Mouse (Mus musculus) cerebral cortex, adult 2 months (tissue): ENCODE results near the gene Wdr53.

ENCODE experiments used
- WGBS: fragments of 180-500 bp; shearing (Covaris S2); methylation state at CpG from one replicate; pipeline ENCODE4 v1.1.7; 2018; 5-methylcytosine and 5-hydroxymethylcytosine counted together

Wdr53 gene

DNA sequence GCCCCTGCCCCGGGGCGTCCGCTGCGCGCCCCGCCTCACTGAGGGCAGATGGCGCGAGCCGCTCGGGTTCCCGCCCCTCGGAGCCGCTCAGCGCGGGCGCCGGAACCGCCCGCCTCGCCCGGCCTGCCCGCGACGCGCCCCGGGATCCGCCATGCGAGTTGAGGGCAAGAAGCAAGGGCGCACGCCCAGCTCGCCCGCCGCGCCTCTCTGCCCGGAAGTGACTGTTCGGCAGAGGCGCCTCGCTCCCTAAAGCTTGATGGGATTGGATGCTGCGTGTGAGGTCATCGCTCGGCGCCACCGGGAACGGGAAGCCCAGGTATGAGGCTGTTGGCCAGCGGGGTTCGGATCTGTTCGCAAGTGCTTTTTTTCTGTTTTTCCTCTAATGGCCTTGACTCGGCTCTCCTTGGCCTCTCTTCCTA lies at the start of gene Wdr53, which contains the start of gene Fbxo45:
Wdr53 (plus strand) TSS at position 276 of the 419 bp plus-strand sequence.
Fbxo45 (minus strand) TSS at position 207 of the 419 bp plus-strand sequence.
- WGBS = 1% methylated on average over 48 of the region's 48 CpGs

DNA sequence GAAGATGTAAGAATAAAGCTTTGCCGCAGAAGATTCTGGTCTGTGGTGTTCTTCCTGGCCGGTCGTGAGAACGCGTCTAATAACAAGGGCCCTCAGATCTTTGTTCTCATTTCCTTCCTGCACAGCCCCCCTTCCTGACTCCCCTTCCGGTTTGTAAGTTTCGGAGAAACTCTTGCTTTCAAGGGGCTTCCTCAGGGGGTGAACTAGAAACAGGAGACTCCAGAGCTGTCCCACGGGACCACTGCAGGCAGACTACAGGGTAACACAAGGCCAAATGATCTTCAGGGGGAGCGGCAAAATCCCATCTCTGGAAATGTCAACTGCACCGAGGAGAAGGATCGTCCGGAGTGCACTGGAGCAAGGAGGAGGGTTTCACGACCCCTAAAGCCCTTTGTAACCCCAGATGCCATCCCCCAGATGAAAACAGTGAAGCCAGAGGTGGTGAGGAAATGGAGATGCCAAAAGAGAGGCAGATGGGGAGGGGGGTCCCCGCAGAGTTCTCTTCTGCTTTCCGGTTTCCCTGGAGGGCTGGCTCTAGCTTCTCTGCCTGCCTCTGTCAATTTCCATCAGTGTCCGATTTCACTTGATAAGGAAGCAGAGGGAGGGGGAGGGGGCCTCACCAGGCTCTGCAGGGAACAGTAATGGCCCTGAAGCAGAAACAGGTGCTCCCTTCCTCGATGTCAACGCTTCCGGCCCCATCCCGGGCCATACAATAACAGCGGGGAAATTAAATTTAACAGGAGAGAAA lies 46.6 kb upstream of the Wdr53 start:
- 57% methylated on average over 21 of the region's 21 CpGs for WGBS

DNA sequence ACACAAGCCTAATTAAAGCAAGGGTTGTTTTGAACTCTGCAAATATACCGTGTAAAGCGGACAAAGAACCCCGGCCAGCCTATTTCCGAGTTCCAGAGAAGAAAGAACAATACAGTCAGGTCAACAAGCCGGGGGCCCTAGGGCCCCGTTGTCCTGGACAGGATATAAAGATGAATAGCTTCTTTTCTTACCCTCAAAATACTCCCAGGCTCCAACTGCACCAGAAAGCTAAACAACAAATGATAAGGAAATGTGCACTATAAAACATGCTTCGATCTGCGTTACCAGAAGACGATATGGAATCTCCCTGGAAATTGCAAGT lies 46.1 kb upstream of the Wdr53 start:
- WGBS = 43% methylated on average over 9 of the region's 9 CpGs

DNA sequence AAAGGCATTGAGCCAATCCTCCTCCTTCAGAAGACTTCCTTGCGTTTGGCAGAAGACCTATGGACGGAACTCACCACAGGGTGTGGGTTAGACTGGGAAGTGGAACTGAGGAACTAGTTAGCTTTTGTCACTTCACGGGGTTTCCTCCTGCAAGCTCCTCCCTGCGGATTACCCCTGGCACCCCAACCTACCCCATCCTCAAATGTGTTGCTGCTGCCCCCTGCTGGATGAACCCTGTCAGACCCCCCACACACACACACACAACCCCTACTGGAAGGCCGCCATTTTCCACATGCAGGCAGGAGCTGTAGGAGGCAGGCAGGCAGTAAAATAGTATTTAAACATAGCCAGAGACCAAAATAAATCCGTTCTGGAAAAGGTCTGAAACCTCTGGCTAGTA lies 44.3 kb upstream of the Wdr53 start:
- WGBS = 67% methylated on average over 6 of the region's 6 CpGs

DNA sequence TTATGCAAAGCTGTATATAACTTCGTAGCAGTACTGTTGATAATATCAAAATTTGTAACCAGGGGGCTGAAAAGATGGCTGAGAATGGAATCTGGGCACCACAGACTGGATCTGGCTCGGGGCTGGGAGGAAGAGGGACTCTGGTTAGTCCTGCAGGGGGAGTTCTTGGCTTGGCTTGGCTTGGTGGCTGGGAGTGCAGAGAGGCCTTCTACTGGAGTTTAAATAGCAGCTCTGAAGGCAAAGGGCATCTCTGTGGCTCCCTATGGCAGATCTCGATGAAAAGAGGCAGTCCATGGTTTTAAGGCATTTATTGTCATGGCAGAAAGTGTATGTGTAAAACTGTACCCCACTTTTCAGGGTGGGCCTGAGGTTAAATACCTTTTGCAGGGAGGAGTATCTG lies 42.1 kb upstream of the Wdr53 start:
- 71% methylated on average over 3 of the region's 3 CpGs for WGBS

DNA sequence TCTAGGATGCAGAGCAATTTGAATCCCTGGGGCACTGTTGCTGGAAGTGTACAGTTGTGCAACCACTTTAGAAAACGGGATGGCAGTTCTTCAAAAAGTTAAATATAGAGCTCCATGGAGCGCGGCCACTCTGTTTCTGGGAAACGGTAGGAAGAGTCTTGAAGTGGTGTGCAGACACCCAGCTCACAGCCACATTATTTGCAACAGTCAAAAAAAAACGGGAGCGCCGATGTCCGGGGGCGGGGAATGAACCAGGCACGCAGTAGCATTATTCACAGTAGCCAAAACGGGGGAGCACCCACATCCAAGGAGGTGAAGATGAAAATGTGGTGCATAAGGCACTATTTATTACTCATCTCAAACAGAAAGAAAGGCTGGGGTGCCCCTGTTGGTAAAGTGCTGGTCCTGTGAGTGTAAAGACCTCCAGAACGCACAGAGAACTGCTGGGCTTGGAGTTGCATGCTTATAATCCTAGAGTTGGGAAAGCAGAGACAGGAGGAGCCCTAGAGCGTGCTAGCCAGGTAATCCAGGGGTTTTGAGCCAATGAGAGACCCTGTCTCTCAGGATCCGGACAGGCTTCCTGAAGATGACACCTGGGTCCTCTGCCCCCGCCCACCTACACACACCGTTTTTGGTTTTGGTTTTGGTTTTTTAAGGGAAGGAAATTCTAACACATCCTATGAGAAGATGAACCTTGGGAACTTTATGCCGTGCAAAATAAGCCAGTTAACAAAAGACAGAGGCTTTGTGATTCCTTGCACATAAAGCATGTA lies 32.0 kb upstream of the Wdr53 start:
- 51% methylated on average over 17 of the region's 17 CpGs for WGBS

DNA sequence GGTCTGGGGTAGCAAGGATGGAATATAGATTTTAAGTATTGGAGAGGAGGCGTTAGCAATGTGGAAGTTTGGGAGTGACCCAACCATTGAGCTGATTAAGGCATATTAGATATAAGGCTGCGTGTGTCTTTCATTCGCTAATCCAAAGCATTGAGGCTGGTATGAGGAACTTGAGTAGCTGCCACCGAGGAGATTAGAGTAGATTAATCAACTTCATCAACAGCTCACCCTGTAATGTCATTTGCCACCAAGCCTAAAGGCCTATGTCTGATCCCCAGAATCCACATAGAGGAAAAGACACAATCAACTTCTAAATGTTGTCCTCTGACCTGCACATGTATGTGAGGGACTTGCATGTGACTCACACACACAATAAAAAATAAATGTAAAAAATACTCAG lies 25.2 kb upstream of the Wdr53 start:
- WGBS = 88% methylated on average over 4 of the region's 4 CpGs

DNA sequence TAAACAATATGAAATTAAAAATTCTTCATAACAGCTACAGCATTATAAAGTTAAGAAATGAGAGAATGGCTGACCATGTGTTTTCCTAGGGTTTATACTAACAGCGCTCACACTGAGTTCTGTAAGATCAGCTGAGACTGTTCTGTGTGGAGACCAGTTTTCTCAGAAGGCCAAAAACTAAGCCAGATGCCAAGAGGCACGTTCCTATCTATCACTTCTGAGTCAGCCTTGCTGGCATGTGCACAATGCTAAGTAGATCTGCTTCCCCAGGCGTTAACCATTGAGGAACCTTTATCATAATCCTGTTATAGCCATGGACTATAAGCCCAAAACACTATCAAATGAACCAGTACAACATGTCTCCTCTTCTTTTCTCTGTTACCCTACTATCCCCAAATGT lies 15.0 kb upstream of the Wdr53 start:
- WGBS = 60% methylated on average over 3 of the region's 3 CpGs

DNA sequence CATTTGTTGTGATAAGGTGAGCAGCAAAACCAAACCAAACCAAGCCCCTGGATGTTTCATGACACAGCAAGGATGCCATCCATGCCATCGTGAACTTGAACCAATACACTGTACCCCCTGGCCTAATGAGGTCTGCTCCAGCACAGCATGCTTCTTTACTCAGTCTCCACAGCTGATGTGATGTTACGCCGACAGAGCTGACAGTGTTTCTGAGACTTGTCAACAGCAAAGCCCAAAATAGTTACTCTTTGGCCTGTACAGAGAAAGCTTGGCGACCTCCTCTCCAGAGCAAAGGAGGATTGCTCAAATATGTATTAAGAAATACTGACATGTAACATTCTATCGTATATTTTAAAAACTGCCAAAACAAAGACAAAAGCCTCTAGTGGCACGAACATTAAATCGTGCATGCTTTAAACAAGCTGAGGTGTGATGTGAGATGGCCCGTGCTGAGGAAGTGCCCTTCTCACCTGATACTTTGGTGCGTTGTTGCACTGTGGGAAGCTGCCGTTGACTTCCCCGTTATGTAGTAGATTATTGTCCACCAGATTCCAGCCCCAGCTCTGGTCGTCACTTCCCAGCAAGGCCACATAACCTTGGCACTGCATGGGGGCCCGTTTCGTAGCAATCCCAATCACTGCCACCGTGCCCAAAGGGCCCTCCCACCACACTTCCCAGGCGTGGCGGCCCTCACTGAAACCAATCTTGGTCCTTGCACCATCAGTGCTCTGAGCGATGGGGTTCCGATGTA lies 8.9 kb upstream of the Wdr53 start:
- 90% methylated on average over 19 of the region's 19 CpGs for WGBS

DNA sequence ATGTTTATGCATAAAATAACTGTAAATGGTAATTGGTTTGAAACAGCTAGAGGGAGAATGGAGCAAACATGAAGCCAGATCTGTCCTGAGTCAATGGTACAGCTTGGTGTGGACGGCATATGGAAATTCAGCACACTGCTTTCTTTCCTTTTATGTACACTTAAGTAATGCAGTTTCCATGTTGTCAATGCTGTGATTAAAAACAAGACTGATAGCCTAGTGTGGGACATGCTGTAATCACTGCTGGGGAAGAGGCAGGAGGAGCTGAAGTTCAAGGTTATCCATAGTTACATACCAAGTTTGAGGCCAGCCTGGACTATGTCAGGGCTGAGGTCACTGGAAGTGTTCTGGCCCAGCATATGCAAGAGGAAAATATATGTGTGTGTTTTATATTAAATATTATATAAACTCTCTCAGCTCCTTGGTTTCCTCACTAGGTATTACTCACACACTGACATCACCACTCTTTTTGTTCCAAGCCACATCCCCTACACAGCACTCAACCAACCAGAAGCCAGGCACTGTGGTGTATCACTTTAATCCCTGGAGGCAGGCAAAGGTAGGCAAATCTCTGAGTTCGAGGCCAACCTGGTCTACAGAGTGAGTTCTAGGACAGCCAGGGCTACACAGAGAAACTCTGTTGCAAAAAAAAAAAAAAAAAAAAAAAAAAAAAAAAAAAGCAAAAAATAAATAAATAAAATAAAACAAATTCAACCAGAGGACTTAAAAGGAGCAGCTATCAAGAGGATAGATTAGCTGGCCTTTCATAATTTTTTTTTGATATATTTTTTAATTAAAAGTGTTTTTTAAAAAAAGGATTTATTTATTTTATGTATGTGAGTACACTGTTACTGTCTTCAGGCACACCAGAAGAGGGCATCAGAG lies 7.4 kb upstream of the Wdr53 start:
- WGBS = 78% methylated on average over 2 of the region's 2 CpGs

DNA sequence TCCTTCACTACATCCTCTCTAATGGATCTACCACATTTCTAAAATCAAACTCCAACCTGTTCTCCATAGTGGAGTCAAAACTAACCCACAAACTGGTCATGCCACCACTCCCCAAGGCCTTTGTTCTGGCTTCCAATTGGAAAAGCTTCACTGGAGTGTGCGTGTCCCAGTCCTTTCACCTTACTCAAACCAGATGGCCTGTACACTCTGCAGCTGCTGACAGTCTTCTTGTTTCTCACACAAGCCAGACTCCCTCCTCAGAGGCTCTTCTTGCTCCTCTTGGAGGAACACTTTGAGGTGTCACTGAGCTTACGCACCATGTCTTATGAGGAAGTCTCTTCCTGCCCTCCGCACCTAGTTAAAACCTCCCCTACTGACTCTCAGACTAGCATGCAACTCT lies 3.1 kb upstream of the Wdr53 start:
- WGBS = 84% methylated on average over 3 of the region's 3 CpGs

DNA sequence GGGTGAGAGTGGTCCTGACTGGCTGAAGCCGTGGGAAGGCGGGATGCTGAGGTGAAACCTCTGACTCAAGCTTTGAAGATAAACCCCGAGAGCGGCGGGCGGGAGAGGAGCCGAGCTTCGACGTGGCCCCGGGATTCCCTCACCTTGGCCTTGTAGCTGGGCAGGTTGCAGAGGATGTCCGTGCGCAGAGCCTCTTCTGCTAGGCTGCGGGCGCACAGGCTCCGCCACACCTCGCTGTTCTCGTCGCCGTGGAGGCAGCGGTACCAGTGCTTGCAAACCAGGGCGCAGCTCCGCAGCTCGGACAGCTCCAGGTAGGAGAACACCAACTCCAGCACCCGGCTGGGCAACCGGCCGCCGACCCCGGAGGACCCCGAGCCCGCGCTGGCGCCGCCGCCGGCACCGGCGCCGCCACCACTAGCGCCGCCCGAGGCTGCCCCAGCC lies 656 bp upstream of the Wdr53 start:
- under 1% methylated on average over 40 of the region's 41 CpGs for WGBS

DNA sequence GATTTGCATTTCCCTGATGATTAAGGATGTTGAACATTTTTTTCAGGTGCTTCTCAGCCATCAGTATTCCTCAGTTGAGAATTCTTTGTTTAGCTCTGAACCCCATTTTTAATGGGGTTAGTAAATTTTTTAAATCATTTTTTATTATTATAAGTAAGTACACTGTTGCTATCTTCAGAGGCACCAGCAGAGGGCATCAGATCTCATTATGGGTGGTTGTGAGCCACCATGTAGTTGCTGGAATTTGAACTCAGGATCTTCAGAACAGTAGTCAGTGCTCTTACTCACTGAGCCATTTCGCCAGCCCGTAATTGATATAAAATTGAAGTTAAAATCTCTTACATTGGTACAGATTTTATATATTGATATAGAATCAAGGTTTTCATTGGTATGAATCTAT lies 17.2 kb downstream of the Wdr53 start:
- 85% methylated on average over 2 of the region's 2 CpGs for WGBS

DNA sequence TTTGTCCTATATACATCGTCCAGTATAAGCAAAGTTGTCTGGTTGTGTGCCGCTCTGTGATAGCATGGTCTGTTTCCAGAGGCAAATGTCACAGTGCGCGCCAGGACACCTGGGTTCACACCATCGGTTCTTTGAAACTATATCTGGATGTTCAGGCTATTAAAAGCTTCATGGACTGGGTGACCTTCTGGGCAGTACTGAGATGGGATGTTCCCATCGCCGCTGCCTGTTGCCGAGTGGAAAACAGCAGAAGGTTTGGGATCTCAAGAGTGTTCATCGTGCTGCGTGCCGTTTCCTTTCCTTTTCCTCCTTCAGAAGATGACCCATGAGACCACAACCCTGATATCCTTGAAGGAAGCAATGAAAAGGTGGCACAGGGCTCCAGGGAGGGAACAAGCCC lies 24.3 kb downstream of the Wdr53 start, which contains the start of gene Smco1:
Smco1 (plus strand) TSS at position 178 of the 400 bp plus-strand sequence.
- 86% methylated on average over 11 of the region's 11 CpGs for WGBS

DNA sequence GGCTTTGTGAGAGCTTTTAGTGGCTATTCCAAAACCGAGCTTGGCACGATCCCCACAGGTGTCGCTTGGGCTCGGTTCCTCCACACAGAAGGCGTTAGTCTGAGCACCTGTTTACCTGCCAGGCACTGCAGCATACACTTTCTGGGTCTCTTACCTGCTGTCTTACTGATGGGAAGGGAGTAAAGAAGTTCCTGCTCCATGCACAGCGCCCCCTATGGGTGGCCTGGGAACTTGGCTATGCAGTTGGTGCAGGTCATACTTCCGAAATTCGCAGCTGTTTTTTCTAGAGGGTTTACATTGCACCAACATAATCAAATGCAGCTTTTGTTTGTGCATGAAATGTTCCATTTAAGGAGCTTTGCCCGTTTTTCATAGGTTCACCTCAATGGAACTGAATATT lies 26.3 kb downstream of the Wdr53 start:
- WGBS = 61% methylated on average over 9 of the region's 9 CpGs

DNA sequence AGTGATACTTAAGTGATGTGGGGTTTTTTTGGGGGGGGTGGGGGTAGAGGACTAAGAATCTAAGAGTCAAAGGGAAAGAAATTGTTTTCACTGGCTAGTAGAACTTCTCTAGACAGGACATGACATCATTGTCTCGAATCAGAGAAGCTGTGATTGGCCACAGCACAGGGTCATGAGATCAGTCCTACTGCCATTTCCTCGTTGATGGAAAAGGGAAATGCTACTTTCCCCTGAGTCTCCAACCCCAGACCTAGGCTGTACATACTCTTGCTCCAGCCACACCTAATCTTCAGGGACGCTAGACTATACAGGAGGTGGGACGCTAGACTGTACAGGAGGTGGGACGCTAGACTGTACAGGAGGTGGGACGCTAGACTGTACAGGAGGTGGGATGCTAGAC lies 28.0 kb downstream of the Wdr53 start:
- 87% methylated on average over 6 of the region's 6 CpGs for WGBS

DNA sequence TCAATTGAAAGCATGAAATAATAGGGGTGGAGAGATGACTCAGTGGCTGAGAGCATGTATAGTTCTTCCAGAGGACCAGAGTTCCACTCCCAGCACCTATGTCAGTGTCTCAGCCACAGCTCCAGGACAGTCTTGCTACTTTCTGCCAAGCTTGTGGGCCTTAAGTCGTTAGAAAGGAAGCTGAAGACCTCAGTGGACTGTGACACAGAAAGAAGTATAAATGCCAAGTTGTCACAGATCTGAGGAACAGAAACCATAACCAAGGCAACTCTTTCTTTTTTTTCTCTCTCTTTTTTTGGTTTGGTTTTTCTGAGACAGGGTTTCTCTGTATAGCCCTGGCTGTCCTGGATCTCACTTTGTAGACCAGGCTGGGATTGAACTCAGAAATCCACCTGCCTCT lies 28.8 kb downstream of the Wdr53 start:
- 71% methylated on average over 1 of the region's 1 CpGs for WGBS

DNA sequence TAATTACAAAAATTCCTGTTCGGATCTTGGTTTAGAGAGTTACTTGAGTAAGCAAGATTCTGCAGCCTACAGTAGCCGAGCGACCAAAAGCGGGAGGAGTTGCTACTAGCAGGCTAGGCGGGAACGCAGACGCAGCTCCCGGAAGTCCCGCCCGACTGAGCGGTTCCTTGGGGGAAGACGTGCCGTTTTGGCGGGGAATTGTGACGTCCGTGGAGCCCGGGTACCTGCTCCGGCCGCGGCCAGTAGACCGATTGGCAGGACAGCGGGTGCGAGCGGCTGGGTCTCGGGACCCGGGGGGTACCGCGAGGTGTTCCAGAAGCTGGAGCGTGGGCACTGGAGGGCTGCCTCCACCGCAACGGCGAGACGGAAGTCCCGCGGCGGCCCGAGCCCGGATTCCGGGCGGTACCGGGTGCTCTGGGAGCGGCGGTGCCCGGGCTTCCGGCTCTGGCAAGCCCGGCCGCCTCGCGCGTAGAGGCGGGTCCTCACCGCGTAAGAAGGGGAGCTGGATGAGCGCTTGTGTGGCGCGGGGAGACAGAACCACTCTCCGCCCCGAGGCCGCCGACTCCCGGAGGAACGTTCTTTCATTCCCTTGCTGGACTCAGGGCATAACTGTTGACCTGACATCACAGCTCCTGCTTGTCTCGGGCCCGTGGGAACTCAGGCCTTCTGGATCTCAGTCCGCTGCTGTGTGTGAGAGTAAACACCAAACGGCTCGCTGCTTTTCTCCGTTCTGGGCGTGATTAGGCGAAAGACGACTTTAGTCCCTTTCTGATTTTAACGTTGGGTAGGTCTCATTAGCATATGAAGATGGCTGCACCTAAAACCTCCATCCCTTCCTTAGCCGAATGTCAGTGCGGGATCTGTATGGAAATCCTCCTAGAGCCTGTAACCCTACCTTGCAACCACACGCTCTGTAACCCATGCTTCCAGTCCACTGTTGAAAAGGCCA lies 30.6 kb downstream of the Wdr53 start, which contains the start of gene Rnf168:
Rnf168 (plus strand) TSS at position 152 of the 949 bp plus-strand sequence.
- under 1% methylated on average over 75 of the region's 75 CpGs for WGBS

DNA sequence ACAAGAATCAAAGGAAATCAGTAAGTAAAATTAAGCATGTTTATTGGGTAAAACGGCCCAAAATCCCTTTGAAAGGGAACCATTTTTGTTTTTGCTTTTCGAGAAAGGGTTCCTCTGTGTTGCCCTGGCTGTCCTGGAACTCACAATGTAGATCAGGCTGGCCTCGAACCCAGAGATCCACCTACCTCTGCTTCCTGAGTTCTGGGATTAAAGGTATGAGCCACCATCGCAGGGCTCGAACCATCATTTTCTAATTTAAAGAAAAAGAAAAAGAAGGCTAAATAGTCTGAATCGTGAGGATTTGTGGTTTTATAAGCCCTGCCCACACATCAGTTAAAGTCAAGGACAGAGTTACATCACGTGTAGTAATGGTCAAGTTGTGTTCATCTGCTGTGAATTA lies 31.4 kb downstream of the Wdr53 start:
- WGBS = 25% methylated on average over 7 of the region's 7 CpGs

DNA sequence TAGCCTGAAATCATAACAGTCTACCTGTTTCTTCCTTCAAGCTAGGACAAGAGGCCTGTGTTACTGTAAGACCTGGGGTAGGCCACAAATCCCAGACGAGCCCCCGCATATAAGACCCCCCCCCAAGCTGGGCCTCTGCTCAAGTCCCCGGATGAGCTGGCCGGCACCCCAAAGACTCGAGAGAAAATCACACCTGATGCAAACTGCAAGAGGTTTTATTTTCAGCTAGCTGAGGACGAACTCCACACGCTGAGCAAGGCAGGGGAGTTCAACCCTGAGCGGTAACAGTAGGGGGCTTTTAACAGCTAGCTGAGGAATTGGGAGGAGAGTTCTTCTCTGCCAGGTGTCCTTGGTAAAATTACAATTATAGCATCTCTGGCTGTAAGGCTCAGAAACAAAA lies 33.2 kb downstream of the Wdr53 start:
- WGBS = 59% methylated on average over 8 of the region's 8 CpGs
